Mouse (Mus musculus): ENCODE results near the gene Dnajb3. TPM values are rescaled to one million over a fixed set of nuclear protein-coding genes. Genes with fewer than 3 reads are reported as not detected.
"Not testable (repeated sequence)": the region's sequence is repeated elsewhere in the genome, so short reads cannot be mapped to it uniquely, and the experiment has no call there.

The Dnajb3 gene
- polyA plus RNA-seq, 1 experiment from 2014 or later = 12.4 TPM

DNA sequence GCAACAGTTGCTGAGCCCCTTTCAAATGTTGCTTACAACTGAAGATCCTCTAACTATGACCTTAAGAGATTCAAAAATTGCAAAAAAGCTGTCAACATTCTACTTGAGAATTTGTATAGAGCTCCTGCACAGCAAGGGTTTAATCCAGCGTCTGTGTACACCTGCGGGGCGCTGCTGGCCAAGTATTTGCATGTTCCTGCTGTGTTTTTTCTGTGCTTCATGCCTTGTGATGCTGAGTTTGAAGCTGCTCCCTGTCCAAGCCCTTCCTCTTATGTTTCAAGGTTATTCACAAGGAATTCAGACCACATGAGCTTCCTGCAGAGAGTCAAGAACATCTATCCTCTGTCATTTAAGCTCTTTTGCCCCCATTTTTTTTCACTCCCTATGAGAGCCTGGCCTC is 13.4 kb downstream of the Dnajb3 start:
- Histone ChIP-seq H3K4me1 (ENCODE audit: control insufficient read depth, insufficient read depth, low read length) (no peaks in the 10 kb centered on the region), H3K27me3 (ENCODE audit: control insufficient read depth, insufficient read depth, low read length) (no peaks in the 10 kb centered on the region), H3K27ac (ENCODE audit: low read depth, low read length) (no peak overlapping the region), H3K4me2 (ENCODE audit: low read depth, low read length) (no peak overlapping the region), H3K36me3 (ENCODE audit: control insufficient read depth, insufficient read depth, low read length) (no peaks in the 10 kb centered on the region), H3K9me3 (ENCODE audit: control insufficient read depth, low read length) (no peaks in the 10 kb centered on the region), H3K9ac (replicated peaks; ENCODE audit: low read depth, low read length) (no peak overlapping the region), H3K4me3 (ENCODE audit: low read depth, low read length) (no peak overlapping the region)
- 75% methylated on average over 3 of the region's 3 CpGs for WGBS
- ATAC-seq (ENCODE audit: low read depth) = no peak

DNA sequence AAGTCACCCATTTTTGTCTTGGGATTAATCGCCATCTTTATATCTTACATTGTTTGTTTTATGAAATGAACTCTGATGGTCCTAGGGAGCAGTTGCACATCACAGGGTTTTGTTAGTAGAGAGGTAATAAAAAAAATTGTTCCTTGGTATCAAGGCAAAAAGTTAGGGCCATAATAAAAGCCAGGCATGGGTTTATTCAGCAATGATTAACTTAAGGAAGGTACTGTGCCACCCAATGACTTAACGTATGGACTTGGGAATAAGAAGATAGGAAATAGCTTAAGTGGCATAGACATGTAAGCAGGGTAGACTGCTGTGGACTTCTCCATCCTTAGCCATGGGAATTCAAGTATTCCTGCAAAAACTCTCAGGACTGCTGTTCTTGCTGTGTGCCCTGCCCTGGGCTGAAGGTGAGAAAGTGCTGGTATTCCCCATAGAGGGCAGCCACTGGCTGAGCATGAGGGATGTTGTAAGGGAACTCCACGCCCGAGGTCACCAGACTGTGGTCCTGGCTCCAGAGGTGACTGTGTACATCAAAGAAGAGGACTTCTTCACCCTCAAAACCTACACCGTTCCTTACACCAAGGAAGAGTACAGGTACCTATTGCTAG is 19.2 kb downstream of the Dnajb3 start:
- Histone ChIP-seq H3K9ac (replicated peaks; ENCODE audit: low read depth, low read length) (no peak overlapping the region), H3K27me3 (ENCODE audit: control insufficient read depth, insufficient read depth, low read length) (no peaks in the 10 kb centered on the region), H3K4me1 (ENCODE audit: control insufficient read depth, insufficient read depth, low read length) (no peaks in the 10 kb centered on the region), H3K4me3 (ENCODE audit: low read depth, low read length) (no peak overlapping the region), H3K4me2 (ENCODE audit: low read depth, low read length) (no peak overlapping the region), H3K9me3 (ENCODE audit: control insufficient read depth, low read length) (no peaks in the 10 kb centered on the region), H3K36me3 (ENCODE audit: control insufficient read depth, insufficient read depth, low read length) (no peaks in the 10 kb centered on the region), H3K27ac (ENCODE audit: low read depth, low read length) (no peak overlapping the region)
- 92% methylated on average over 5 of the region's 5 CpGs for WGBS
- no peak for ATAC-seq (ENCODE audit: low read depth)

DNA sequence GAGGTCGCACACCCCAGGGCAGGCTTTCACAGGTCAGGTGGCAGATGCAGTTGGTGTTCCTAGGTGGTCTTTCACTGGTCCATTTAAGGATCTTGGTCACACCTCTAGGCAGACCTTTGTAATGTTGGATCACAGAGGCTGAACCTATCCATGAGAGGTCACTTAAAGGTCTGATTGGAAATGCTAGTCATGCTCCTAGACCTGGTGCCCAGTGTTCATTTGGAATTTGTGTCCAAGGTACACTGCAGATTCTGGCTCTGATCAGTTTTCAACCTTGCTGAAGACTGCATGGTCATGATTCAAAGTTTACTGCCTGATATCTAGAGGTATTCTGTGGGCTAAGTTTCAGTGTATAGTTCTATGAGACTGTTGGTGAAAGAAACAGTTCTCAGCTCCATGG is 25.9 kb downstream of the Dnajb3 start:
- Histone ChIP-seq H3K9ac (replicated peaks; ENCODE audit: low read depth, low read length) (no peak overlapping the region), H3K4me1 (ENCODE audit: control insufficient read depth, insufficient read depth, low read length) (no peaks in the 10 kb centered on the region), H3K36me3 (ENCODE audit: control insufficient read depth, insufficient read depth, low read length) (no peaks in the 10 kb centered on the region), H3K4me2 (ENCODE audit: low read depth, low read length) (no peak overlapping the region), H3K27me3 (ENCODE audit: control insufficient read depth, insufficient read depth, low read length) (no peaks in the 10 kb centered on the region), H3K4me3 (ENCODE audit: low read depth, low read length) (no peak overlapping the region), H3K27ac (ENCODE audit: low read depth, low read length) (no peak overlapping the region), H3K9me3 (ENCODE audit: control insufficient read depth, low read length) (no peaks in the 10 kb centered on the region)
- ATAC-seq (ENCODE audit: low read depth) = no peak
- WGBS = 85% methylated on average over 1 of the region's 1 CpGs

DNA sequence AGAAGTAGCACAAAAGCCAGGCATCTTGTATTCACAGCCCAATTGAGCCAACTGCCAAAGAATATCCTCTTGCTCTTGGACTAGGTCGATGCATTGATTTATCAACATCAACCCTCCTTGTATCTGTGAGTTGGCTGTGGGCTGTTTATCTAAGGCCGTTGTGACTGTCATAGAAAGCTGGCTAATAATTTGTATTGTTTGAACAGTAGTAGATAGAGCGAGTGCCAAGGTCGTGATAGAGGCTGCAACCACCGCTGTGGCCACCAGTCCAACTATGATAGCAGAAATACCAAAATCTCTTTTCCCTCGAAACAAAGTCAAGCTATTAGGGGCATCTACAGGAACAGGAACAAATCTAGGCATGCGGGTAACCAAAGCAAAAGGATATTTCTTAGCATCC is 33.4 kb downstream of the Dnajb3 start:
- not testable (repeated sequence) for ATAC-seq (ENCODE audit: low read depth); H3K4me3 ChIP-seq (ENCODE audit: low read depth, low read length); H3K4me2 ChIP-seq (ENCODE audit: low read depth, low read length); H3K36me3 ChIP-seq (ENCODE audit: control insufficient read depth, insufficient read depth, low read length); H3K4me1 ChIP-seq (ENCODE audit: control insufficient read depth, insufficient read depth, low read length); H3K9ac ChIP-seq (replicated peaks; ENCODE audit: low read depth, low read length); H3K27ac ChIP-seq (ENCODE audit: low read depth, low read length); H3K9me3 ChIP-seq (ENCODE audit: control insufficient read depth, low read length); H3K27me3 ChIP-seq (ENCODE audit: control insufficient read depth, insufficient read depth, low read length)
- 93% methylated on average over 5 of the region's 7 CpGs for whole genome bisulfite sequencing

DNA sequence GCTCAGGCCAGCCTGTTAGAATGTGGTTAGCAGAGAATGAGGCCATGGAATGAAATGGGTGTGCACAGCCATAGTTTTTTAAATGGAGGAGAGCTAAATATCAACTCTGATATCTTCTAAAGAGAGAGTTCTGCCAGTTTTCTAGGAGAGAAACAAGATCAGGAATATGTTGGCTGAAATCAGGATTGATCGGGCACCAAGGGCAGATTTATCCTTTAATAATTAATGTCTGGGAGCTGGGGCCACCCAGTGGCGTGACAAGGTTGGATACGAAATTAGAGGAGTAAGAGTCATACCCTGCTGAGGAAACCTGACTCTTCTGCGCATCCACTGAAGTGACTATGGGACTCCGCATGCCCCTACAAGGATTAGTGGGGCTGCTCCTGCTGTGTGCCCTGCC is 39.9 kb downstream of the Dnajb3 start, which contains the start of gene Ugt1a5:
TSS of gene Ugt1a5 (plus strand) at position 302 of the 400 bp plus-strand sequence.
- Histone ChIP-seq H3K4me3 (ENCODE audit: low read depth, low read length) (no peak within 1 kb of the TSS), H3K4me1 (ENCODE audit: control insufficient read depth, insufficient read depth, low read length) (no peaks in the 10 kb centered on the region), H3K4me2 (ENCODE audit: low read depth, low read length) (no peak within 1 kb of the TSS), H3K9ac (replicated peaks; ENCODE audit: low read depth, low read length) (no peak within 1 kb of the TSS), H3K27ac (ENCODE audit: low read depth, low read length) (no peak within 1 kb of the TSS), H3K9me3 (ENCODE audit: control insufficient read depth, low read length) (no peaks in the 10 kb centered on the region), H3K36me3 (ENCODE audit: control insufficient read depth, insufficient read depth, low read length) (no peaks in the 10 kb centered on the region), H3K27me3 (ENCODE audit: control insufficient read depth, insufficient read depth, low read length) (no peaks in the 10 kb centered on the region)
- 81% methylated on average over 5 of the region's 5 CpGs for WGBS
- ATAC-seq (ENCODE audit: low read depth) = no peak

DNA sequence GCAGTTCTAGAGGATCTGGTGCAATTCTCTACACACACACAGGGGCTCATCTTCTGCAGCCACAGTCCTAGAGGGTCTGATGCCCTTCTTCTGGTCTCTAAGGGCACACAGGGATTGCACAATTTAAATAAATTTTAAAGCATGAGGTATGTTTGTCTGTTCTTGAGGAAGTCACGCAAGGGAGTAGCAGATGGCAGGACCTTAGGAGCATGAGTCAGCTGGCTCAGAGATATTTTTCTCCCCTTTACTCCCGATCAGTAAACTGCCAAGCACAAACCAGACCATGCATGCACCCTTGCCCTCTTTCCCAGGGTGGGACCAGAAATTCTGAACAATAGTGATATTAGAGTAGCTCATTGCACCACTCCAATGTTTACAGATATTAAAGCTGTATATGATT is 47.2 kb downstream of the Dnajb3 start:
- no peaks in the 10 kb centered on the region for H3K27me3 ChIP-seq (ENCODE audit: control insufficient read depth, insufficient read depth, low read length)
- H3K4me1 ChIP-seq (ENCODE audit: control insufficient read depth, insufficient read depth, low read length) = no peaks in the 10 kb centered on the region
- no peak overlapping the region for H3K4me2 ChIP-seq (ENCODE audit: low read depth, low read length)
- no peaks in the 10 kb centered on the region for H3K9me3 ChIP-seq (ENCODE audit: control insufficient read depth, low read length)
- no peak overlapping the region for H3K4me3 ChIP-seq (ENCODE audit: low read depth, low read length)
- no peak for ATAC-seq (ENCODE audit: low read depth)
- no peak overlapping the region for H3K27ac ChIP-seq (ENCODE audit: low read depth, low read length)
- H3K36me3 ChIP-seq (ENCODE audit: control insufficient read depth, insufficient read depth, low read length) = no peaks in the 10 kb centered on the region
- 87% methylated on average over 2 of the region's 2 CpGs for WGBS
- no peak overlapping the region for H3K9ac ChIP-seq (replicated peaks; ENCODE audit: low read depth, low read length)

Other genes starting within 250 kb of the Dnajb3 start
- gene Usp40, start 197.2 kb downstream of the Dnajb3 start, polyA plus RNA-seq (2014; fragmentation: Nextera tagmentation; extraction: Ambion mirVana) = 22.0 and 22.1 TPM in 2 replicates
- not detected in 2 replicates for gene Ugt1a10, start 150.4 kb downstream of the Dnajb3 start, polyA plus RNA-seq (2014; fragmentation: Nextera tagmentation; extraction: Ambion mirVana)
- gene Ugt1a9, start 135.0 kb downstream of the Dnajb3 start, polyA plus RNA-seq (2014; fragmentation: Nextera tagmentation; extraction: Ambion mirVana) = not detected in 2 replicates
- gene Ugt1a8, start 118.0 kb downstream of the Dnajb3 start, polyA plus RNA-seq (2014; fragmentation: Nextera tagmentation; extraction: Ambion mirVana) = not detected in 2 replicates
- gene Ugt1a7c, start 110.7 kb downstream of the Dnajb3 start, polyA plus RNA-seq (2014; fragmentation: Nextera tagmentation; extraction: Ambion mirVana) = 0.32 and 1.1 TPM in 2 replicates
- gene Ugt1a6b, start 102.5 kb downstream of the Dnajb3 start, polyA plus RNA-seq (2014; fragmentation: Nextera tagmentation; extraction: Ambion mirVana) = not detected in 2 replicates
- 0.76 and 1.6 TPM in 2 replicates for gene Ugt1a6a, start 71.0 kb downstream of the Dnajb3 start, polyA plus RNA-seq (2014; fragmentation: Nextera tagmentation; extraction: Ambion mirVana)
- gene Ugt1a5, start 39.8 kb downstream of the Dnajb3 start, polyA plus RNA-seq (2014; fragmentation: Nextera tagmentation; extraction: Ambion mirVana) = not detected in 2 replicates
- 0.15 TPM in 1 of 2 replicates, not detected in the other for gene Ugt1a2, start 5.2 kb downstream of the Dnajb3 start, polyA plus RNA-seq (2014; fragmentation: Nextera tagmentation; extraction: Ambion mirVana)
- not detected in 2 replicates for gene Ugt1a1, start 6.2 kb upstream of the Dnajb3 start, polyA plus RNA-seq (2014; fragmentation: Nextera tagmentation; extraction: Ambion mirVana)
- 0.71 and 0.95 TPM in 2 replicates for gene Mroh2a, start 21.2 kb upstream of the Dnajb3 start, polyA plus RNA-seq (2014; fragmentation: Nextera tagmentation; extraction: Ambion mirVana)
- 55.8 and 71.7 TPM in 2 replicates for gene Hjurp, start 71.9 kb upstream of the Dnajb3 start, polyA plus RNA-seq (2014; fragmentation: Nextera tagmentation; extraction: Ambion mirVana)
- gene Trpm8, start 71.9 kb upstream of the Dnajb3 start, polyA plus RNA-seq (2014; fragmentation: Nextera tagmentation; extraction: Ambion mirVana) = 0.07 TPM in 1 of 2 replicates, not detected in the other
- gene Spp2, start 201.2 kb upstream of the Dnajb3 start, polyA plus RNA-seq (2014; fragmentation: Nextera tagmentation; extraction: Ambion mirVana) = 0.23 TPM in 1 of 2 replicates, not detected in the other

Data from neural tube, embryonic 14.5 days (tissue).